Comparison of ENCODE assay signal across 26 mouse cellular contexts in the genomic region with DNA sequence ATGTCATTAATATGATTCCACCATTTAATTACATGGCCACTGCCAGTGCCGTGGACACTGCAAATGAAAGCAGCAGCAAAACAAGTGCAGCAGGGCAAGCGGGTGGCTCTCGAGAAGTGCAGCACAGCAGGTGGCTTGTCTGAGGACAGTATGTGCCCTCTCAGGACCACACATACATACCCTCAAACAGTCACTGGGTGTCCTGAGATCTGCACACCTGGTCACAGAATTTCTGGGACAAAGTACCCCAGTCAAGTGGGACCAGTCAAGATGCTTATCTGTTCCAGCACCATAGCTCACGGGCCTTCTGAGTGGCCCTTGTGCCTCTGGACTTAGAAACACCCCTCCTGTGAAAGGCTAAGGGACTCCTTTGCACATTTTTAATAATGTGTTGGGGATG. TPM values are rescaled to one million over a fixed set of nuclear protein-coding genes. Genes with fewer than 3 reads are reported as not detected.
A peak's percentile ranks its signal among the peaks of the same experiment; 100 is the strongest.
DNase-seq lines count a peak whose midpoint lies in the region; ATAC-seq and TF ChIP-seq lines count a peak whose summit lies in the region.
"Had no signal": no experiment of that assay in that cellular context is flagged by ENCODE, and none has a peak within 500 bp of the region (broad histone marks: within the 10 kb centered on the region; RNA-seq: fewer than 3 reads in every experiment).

No protein-coding gene starts in this region.

- WGBS in lung, postnatal 0 days, result 78% methylated on average over 4 of the region's 4 CpGs
- 91% methylated on average over 4 of the region's 4 CpGs for WGBS in stomach, postnatal 0 days

- H3K9ac ChIP-seq in lung, postnatal 0 days (replicated peaks; ENCODE audit: low read depth), result no peak overlapping the region
- H3K9ac ChIP-seq in stomach, postnatal 0 days (ENCODE audit: low read length), result 0 out of 2 replicates have a peak overlapping the region, but pooled peaks have one; percentile 31
- H3K9ac ChIP-seq: embryonic facial prominence, embryonic 13.5 days; embryonic facial prominence, embryonic 15.5 days; forebrain, embryonic 12.5 days had no signal

- H3K36me3 ChIP-seq in lung, postnatal 0 days (ENCODE audit: insufficient read depth, low read length), result peaks cover 30% of the 10 kb centered on the region
- peaks cover 22% of the 10 kb centered on the region for H3K36me3 ChIP-seq in stomach, postnatal 0 days (ENCODE audit: control insufficient read depth, insufficient read depth, low read length)

- no peaks in the 10 kb centered on the region for H3K9me3 ChIP-seq in lung, postnatal 0 days (ENCODE audit: low read length)
- no peaks in the 10 kb centered on the region for H3K9me3 ChIP-seq in stomach, postnatal 0 days (ENCODE audit: control insufficient read depth, low read length)
- H3K9me3 ChIP-seq: embryonic facial prominence, embryonic 13.5 days; embryonic facial prominence, embryonic 15.5 days; forebrain, embryonic 10.5 days; forebrain, embryonic 12.5 days; G1E had no signal

- peak; percentile 68 for ATAC-seq in lung, postnatal 0 days
- no peak for ATAC-seq in stomach, postnatal 0 days (ENCODE audit: low FRiP score, low TSS enrichment)
- ATAC-seq: CD4-positive, CD25-positive, alpha-beta regulatory T cell, adult 4 months; forebrain, embryonic 14.5 days; forebrain, embryonic 16.5 days; Patski had no signal

- TF ChIP-seq CTCF in lung, postnatal 0 days (IDR thresholded peaks at IDR 0.05), result no peak
- TF ChIP-seq CTCF in stomach, postnatal 0 days (IDR thresholded peaks at IDR 0.05; ENCODE audit: low read depth), result no peak

- H3K27ac ChIP-seq in lung, postnatal 0 days (ENCODE audit: low read length), result no peak overlapping the region
- no peak overlapping the region for H3K27ac ChIP-seq in stomach, postnatal 0 days (replicated peaks)
- H3K27ac ChIP-seq: embryonic facial prominence, embryonic 13.5 days; embryonic facial prominence, embryonic 15.5 days; forebrain, embryonic 10.5 days; forebrain, embryonic 12.5 days had no signal

- peak; percentile 67 for TF ChIP-seq EP300 in lung, postnatal 0 days (IDR thresholded peaks at IDR 0.05)
- no peak for TF ChIP-seq EP300 in stomach, postnatal 0 days (optimal IDR thresholded peaks at IDR 0.05)

- H3K4me1 ChIP-seq in lung, postnatal 0 days (ENCODE audit: insufficient read depth, low read depth, low read length), result no peaks in the 10 kb centered on the region
- H3K4me1 ChIP-seq in stomach, postnatal 0 days (replicated peaks; ENCODE audit: control insufficient read depth, insufficient read depth), result no peaks in the 10 kb centered on the region
- H3K4me1 ChIP-seq: embryonic facial prominence, embryonic 13.5 days; embryonic facial prominence, embryonic 15.5 days; forebrain, embryonic 10.5 days; forebrain, embryonic 12.5 days had no signal

- no peak overlapping the region for H3K4me2 ChIP-seq in lung, postnatal 0 days (replicated peaks; ENCODE audit: low read depth, low read length)
- no peak overlapping the region for H3K4me2 ChIP-seq in stomach, postnatal 0 days (replicated peaks; ENCODE audit: low read depth)
- H3K4me2 ChIP-seq: embryonic facial prominence, embryonic 13.5 days; embryonic facial prominence, embryonic 15.5 days; forebrain, embryonic 12.5 days had no signal

- no peak overlapping the region for H3K4me3 ChIP-seq in lung, postnatal 0 days (ENCODE audit: low read depth, low read length)
- no peak overlapping the region for H3K4me3 ChIP-seq in stomach, postnatal 0 days (ENCODE audit: low read depth, low read length)
- H3K4me3 ChIP-seq: embryonic facial prominence, embryonic 13.5 days; embryonic facial prominence, embryonic 15.5 days; erythroblast, embryonic 14.5 days; forebrain, embryonic 10.5 days; forebrain, embryonic 12.5 days had no signal

- H3K27me3 ChIP-seq in lung, postnatal 0 days (replicated peaks; ENCODE audit: insufficient read depth, low read length), result no peaks in the 10 kb centered on the region
- no peaks in the 10 kb centered on the region for H3K27me3 ChIP-seq in stomach, postnatal 0 days (ENCODE audit: control insufficient read depth, insufficient read depth, low read length)
- H3K27me3 ChIP-seq: CH12.LX; embryonic facial prominence, embryonic 13.5 days; embryonic facial prominence, embryonic 15.5 days; forebrain, embryonic 12.5 days; Patski had no signal

- no peak for DNase-seq in lung, postnatal 0 days (ENCODE audit: low spot score)
- no peak for DNase-seq in lung, postnatal 14 days
- peak; percentile 7 for DNase-seq in lung, postnatal 36 days
- no peak for DNase-seq in lung, postnatal 4 days
- no peak for DNase-seq in stomach, postnatal 0 days (ENCODE audit: low spot score)
- DNase-seq: adrenal gland, adult 8-10 months; adrenal gland, postnatal 14 days; adrenal gland, postnatal 36 days; B cell, adult 2 months; cerebellum, adult 11-12 months; cerebellum, adult 2 months; cerebellum, adult 9-10 months; cerebellum, postnatal 10 days; cerebellum, postnatal 25 days; embryo, embryonic 11 days had no signal

RNA-seq across cellular contexts. Expression of a gene that starts 33.1 kb away (rescaled TPM):
- polyA plus RNA-seq in lung, postnatal 0 days (2015; fragmentation: Nextera tagmentation; extraction: Ambion mirVana), result 128 and 131 TPM in 2 replicates
- 137 and 141 TPM in 2 replicates for polyA plus RNA-seq in stomach, postnatal 0 days (2015; fragmentation: Nextera tagmentation; extraction: Ambion mirVana)

RNA-seq across cellular contexts. Expression of a gene that starts 49.6 kb away (rescaled TPM):
- polyA plus RNA-seq in lung, postnatal 0 days (2015; fragmentation: Nextera tagmentation; extraction: Ambion mirVana), result 19.7 and 22.0 TPM in 2 replicates
- 15.2 and 16.1 TPM in 2 replicates for polyA plus RNA-seq in stomach, postnatal 0 days (2015; fragmentation: Nextera tagmentation; extraction: Ambion mirVana)
